Mouse (Mus musculus): ENCODE measurements around the gene Tmprss11e. TPM values are rescaled to one million over a fixed set of nuclear protein-coding genes. Genes with fewer than 3 reads are reported as not detected.

Tmprss11e gene
- polyA plus RNA-seq, 2 experiments, result not detected

DNA sequence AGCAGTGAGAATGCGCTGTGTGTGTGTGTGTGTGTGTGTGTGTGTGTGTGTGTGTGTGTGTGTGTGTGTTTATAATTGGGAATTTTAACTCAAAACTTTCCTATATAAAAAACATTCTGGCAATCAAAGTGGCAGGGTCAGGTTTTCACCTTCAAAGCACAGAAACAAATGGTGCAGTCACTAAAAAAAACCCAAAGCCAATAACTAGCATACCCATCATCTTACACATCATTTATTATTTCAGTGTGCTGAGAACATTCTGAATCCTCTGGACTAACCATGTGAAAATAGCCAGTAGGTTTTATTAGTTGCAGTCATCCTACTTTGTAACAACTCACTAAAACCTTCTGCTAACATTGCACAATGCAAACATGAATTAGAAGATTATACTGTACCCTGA lies 38.6 kb upstream of the Tmprss11e start:
- 68% methylated on average over 1 of the region's 1 CpGs for WGBS (ENCODE audit: insufficient replicate concordance)
- DNase-seq (ENCODE audit: low read depth in 3 of 3, low spot score in 3 of 3), result no peak
- no peaks in the 10 kb centered on the region for H3K27me3 ChIP-seq (ENCODE audit: control insufficient read depth, insufficient read depth, low read length)

DNA sequence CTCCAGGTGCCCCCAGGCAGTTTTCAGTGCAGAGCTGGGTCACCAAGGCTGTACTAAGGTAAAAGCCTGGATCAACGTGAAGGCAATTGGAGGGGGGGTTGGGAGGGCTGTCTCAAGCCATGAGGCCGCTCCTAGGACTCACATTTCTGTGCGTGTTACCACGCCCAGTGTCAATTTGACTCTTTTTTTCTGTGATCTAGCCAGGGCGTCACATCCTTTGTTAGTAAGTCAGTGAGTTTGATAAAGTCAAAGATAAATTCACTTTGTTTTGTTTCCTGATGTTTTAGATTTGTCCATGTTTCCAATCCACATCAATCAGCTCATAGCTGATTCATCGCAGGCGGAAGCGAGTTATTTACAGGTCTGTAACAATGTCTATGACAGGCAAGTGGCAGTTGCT lies 37.4 kb upstream of the Tmprss11e start:
- 46% methylated on average over 8 of the region's 8 CpGs for WGBS (ENCODE audit: insufficient replicate concordance)
- no peaks in the 10 kb centered on the region for H3K27me3 ChIP-seq (ENCODE audit: control insufficient read depth, insufficient read depth, low read length)
- ATAC-seq (ENCODE audit: insufficient read depth) (no peak), DNase-seq (ENCODE audit: low read depth in 3 of 3, low spot score in 3 of 3) (no peak)
- H3K4me1 ChIP-seq (replicated peaks; ENCODE audit: control insufficient read depth in 2 of 2, insufficient read depth in 2 of 2, low read length in 1 of 2), result no peaks in the 10 kb centered on the region
- no peaks in the 10 kb centered on the region for H3K36me3 ChIP-seq (replicated peaks; ENCODE audit: control insufficient read depth, insufficient read depth, low read depth)
- no peak overlapping the region for H3K4me2 ChIP-seq (ENCODE audit: low read depth)
- no peak overlapping the region for H3K27ac ChIP-seq
- H3K9ac ChIP-seq (replicated peaks), result no peak overlapping the region
- no peak overlapping the region for H3K4me3 ChIP-seq (ENCODE audit: insufficient read depth in 1 of 2, low read depth in 2 of 2, low read length in 2 of 2)
- H3K9me3 ChIP-seq (ENCODE audit: control insufficient read depth, low read length), result no peaks in the 10 kb centered on the region
- TF ChIP-seq EP300 (IDR thresholded peaks at IDR 0.05; ENCODE audit: low read depth), result no peak
- no peak for TF ChIP-seq CTCF (IDR thresholded peaks at IDR 0.05; ENCODE audit: low read depth)

More for the DNA sequence above, 38.6 kb upstream of the Tmprss11e start:
- H3K4me3 ChIP-seq (ENCODE audit: insufficient read depth in 1 of 2, low read depth in 2 of 2, low read length in 2 of 2), result no peak overlapping the region
- no peak for TF ChIP-seq CTCF (IDR thresholded peaks at IDR 0.05; ENCODE audit: low read depth)
- H3K9me3 ChIP-seq (ENCODE audit: control insufficient read depth, low read length), result no peaks in the 10 kb centered on the region
- no peak overlapping the region for H3K27ac ChIP-seq
- no peaks in the 10 kb centered on the region for H3K4me1 ChIP-seq (replicated peaks; ENCODE audit: control insufficient read depth in 2 of 2, insufficient read depth in 2 of 2, low read length in 1 of 2)
- H3K4me2 ChIP-seq (ENCODE audit: low read depth), result no peak overlapping the region
- no peaks in the 10 kb centered on the region for H3K36me3 ChIP-seq (replicated peaks; ENCODE audit: control insufficient read depth, insufficient read depth, low read depth)
- no peak overlapping the region for H3K9ac ChIP-seq (replicated peaks)
- ATAC-seq (ENCODE audit: insufficient read depth), result no peak

DNA sequence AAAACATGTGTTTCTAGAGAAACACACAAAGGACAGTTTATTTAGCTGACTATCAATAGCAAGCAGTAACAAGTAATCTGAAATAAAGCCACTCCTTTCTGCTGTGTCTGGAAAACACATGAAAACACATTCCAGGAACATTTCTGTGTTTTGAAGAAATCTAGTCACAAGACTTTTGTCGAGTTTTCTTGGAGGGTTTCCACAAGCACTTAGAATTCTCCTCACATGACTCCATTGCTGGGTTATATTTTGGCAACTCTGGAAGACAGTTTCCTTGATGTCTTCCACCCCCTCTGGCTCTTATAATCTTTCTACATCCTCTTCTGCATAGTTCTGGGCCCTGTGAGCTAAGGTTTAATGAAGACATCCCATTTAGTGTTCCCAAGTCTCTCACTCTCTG lies 32.9 kb upstream of the Tmprss11e start:
- ATAC-seq (ENCODE audit: insufficient read depth) (no peak), DNase-seq (ENCODE audit: low read depth in 3 of 3, low spot score in 3 of 3) (no peak)
- WGBS (ENCODE audit: insufficient replicate concordance), result 32% methylated on average over 1 of the region's 1 CpGs
- H3K4me2 ChIP-seq (ENCODE audit: low read depth), result no peak overlapping the region
- no peaks in the 10 kb centered on the region for H3K4me1 ChIP-seq (replicated peaks; ENCODE audit: control insufficient read depth in 2 of 2, insufficient read depth in 2 of 2, low read length in 1 of 2)
- H3K9me3 ChIP-seq (ENCODE audit: control insufficient read depth, low read length), result no peaks in the 10 kb centered on the region
- no peak overlapping the region for H3K9ac ChIP-seq (replicated peaks)
- no peak overlapping the region for H3K27ac ChIP-seq
- H3K36me3 ChIP-seq (replicated peaks; ENCODE audit: control insufficient read depth, insufficient read depth, low read depth), result no peaks in the 10 kb centered on the region
- no peak overlapping the region for H3K4me3 ChIP-seq (ENCODE audit: insufficient read depth in 1 of 2, low read depth in 2 of 2, low read length in 2 of 2)
- no peaks in the 10 kb centered on the region for H3K27me3 ChIP-seq (ENCODE audit: control insufficient read depth, insufficient read depth, low read length)
- TF ChIP-seq CTCF (IDR thresholded peaks at IDR 0.05; ENCODE audit: low read depth), result no peak

DNA sequence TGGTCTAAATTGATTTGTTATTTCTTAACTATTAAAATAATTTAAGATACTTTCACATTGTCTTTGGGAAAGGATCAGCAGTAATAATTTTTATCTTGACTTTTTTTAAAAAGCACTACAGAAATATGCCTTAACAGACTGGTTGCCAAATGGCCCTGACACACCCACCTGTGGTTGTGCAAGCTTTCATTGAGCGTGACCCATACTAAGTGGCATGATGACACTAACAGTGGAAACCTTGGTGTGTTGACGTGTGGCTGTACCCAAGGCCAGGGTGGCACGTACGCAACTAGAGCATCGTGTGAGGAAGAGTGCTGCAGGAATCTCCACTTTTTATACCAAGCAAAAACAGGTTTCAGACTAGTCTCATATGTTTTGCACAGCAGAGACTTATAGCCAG lies 31.3 kb upstream of the Tmprss11e start:
- Histone ChIP-seq H3K4me1 (replicated peaks; ENCODE audit: control insufficient read depth in 2 of 2, insufficient read depth in 2 of 2, low read length in 1 of 2) (no peaks in the 10 kb centered on the region), H3K27ac (no peak overlapping the region), H3K9me3 (ENCODE audit: control insufficient read depth, low read length) (no peaks in the 10 kb centered on the region), H3K4me2 (ENCODE audit: low read depth) (no peak overlapping the region), H3K4me3 (ENCODE audit: insufficient read depth in 1 of 2, low read depth in 2 of 2, low read length in 2 of 2) (no peak overlapping the region), H3K9ac (replicated peaks) (no peak overlapping the region), H3K27me3 (ENCODE audit: control insufficient read depth, insufficient read depth, low read length) (no peaks in the 10 kb centered on the region), H3K36me3 (replicated peaks; ENCODE audit: control insufficient read depth, insufficient read depth, low read depth) (no peaks in the 10 kb centered on the region)
- TF ChIP-seq CTCF (IDR thresholded peaks at IDR 0.05; ENCODE audit: low read depth) (no peak), EP300 (IDR thresholded peaks at IDR 0.05; ENCODE audit: low read depth) (no peak)
- DNase-seq (ENCODE audit: low read depth in 3 of 3, low spot score in 3 of 3), result no peak
- WGBS (ENCODE audit: insufficient replicate concordance), result 78% methylated on average over 5 of the region's 5 CpGs
- no peak for ATAC-seq (ENCODE audit: insufficient read depth)

DNA sequence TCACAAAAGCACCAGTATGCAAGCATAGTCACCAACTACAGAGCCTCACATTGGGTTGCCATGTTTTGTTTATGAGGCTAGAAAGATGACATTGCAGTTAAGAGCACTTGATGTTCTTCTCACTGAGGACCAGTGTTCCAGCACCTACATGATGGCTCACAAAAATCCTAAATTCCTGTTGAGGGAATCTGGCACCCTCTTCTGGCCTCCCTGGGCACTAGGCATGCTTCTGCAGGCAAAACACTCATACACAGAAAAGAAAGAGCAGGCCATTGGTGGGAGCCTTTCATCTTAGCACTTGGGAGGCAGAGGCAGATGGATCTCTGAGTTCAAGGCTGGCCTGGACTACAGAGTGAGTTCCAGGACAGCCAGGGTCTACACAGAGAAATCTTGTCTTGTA lies 25.4 kb upstream of the Tmprss11e start:
- H3K9me3 ChIP-seq (ENCODE audit: control insufficient read depth, low read length), result no peaks in the 10 kb centered on the region

More for the DNA sequence above, 25.4 kb upstream of the Tmprss11e start:
- TF ChIP-seq CTCF (IDR thresholded peaks at IDR 0.05; ENCODE audit: low read depth), result no peak
- TF ChIP-seq EP300 (IDR thresholded peaks at IDR 0.05; ENCODE audit: low read depth), result no peak
- Histone ChIP-seq H3K9ac (replicated peaks) (no peak overlapping the region), H3K27me3 (ENCODE audit: control insufficient read depth, insufficient read depth, low read length) (no peaks in the 10 kb centered on the region), H3K36me3 (replicated peaks; ENCODE audit: control insufficient read depth, insufficient read depth, low read depth) (no peaks in the 10 kb centered on the region), H3K4me3 (ENCODE audit: insufficient read depth in 1 of 2, low read depth in 2 of 2, low read length in 2 of 2) (no peak overlapping the region), H3K27ac (no peak overlapping the region), H3K4me1 (replicated peaks; ENCODE audit: control insufficient read depth in 2 of 2, insufficient read depth in 2 of 2, low read length in 1 of 2) (no peaks in the 10 kb centered on the region), H3K4me2 (ENCODE audit: low read depth) (no peak overlapping the region)
- DNase-seq (ENCODE audit: low read depth in 3 of 3, low spot score in 3 of 3) (no peak), ATAC-seq (ENCODE audit: insufficient read depth) (no peak)

Measured in liver, embryonic 14.5 days (tissue).